Mouse (Mus musculus): Measurements from ENCODE around the gene Sox12.

Sox12 gene

DNA sequence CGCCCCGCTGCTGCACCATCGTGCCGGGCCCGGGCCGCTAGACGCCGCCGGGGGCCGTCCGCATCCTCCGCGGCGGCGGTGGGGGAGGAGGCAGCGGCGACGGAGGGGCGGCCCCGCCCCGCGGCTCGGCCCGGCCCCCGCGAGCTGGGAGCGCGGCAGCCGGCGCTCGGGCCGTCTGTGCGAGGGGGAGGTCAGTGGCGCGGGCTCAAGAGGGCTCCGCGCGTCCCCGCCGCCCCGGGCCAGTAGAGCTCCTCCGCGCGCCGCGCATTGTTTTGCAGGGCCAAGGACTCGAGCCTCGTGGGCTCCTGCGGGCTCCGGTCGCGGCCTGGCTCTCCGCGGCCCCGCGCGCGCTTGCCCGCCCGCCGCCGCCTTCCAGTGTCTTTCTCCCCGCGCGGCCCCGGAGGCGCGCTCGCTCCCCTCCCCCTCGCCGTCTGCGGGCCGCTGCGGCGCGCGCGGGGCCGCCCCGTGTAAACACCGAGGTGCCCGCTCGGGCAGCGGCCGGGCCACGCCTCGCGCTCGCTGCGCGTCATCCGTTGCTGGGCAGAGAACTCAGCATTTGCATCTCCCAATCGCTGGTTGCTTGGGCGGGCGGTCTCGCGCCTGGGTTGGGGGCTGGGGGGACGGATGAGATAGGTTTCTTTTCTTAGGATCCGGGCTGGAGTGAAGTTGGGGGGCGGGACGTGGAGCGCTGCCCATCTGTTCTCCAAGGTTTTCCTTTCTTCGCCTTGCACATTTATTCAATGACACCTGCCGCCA lies at the start of gene Sox12:
Gene Sox12 (minus strand): TSS at position 384 of the 756 bp plus-strand sequence.
- peak; percentile 99 for DNase-seq (ENCODE audit: low spot score)

DNA sequence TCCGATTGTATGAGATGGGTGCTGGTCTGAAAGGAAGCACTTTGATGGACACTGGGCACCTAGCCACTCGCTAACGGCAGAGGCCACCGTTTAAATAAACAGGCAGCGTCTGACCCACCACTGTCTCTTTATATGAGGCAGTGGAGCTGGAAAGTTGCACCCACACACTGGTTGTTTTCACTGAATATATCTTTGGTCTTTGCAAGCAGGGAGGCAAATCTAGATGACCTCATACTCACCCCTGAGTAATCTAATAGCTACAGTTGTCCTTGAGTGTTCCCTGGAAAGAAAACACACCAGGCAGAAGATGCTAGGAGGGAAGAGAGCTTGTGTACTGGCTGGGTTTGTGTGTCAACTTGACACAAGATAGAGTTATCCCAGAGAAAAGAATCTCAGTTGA lies 49.6 kb upstream of the Sox12 start:
- no peak for DNase-seq (ENCODE audit: low spot score)

DNA sequence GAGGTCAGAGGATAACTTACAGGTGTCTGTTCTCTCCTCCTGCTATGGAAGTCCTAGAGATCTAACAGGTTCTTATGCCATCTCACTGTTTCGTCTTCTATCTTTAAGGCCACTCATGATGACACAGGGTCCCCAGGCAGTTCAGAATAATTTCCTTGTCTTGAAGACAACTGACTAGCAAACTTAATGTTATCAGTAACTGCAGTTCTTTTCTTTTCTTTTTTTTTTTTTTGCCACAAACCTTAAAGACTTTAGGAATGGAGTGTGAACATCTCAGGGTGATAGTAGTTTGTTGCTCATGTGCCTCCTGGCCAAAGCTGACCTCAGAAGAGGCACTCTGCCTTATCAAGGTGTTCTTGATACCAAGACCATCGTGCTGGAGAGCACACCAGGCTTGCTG lies 48.8 kb upstream of the Sox12 start:
- DNase-seq (ENCODE audit: low spot score) = no peak

DNA sequence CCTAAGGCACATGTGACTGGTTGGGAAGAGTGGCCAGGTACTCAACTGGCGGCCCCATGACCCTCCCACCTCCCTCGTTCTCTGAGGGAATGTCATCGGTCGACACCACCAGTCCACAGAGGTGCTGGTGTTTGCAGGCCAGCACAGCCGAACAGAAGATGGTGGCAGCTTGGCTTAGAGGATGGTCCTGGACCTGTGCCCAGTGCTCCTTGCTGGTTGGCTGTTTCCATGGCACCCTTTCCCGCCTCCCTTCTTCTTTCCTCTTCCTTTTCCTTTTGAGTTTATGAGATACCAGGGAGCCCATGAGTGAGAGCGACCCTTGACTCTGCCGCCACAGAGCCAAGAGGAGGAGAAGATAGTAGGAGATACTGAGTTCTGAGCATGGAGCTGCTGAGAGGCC lies 45.4 kb upstream of the Sox12 start:
- no peak for DNase-seq (ENCODE audit: low spot score)

DNA sequence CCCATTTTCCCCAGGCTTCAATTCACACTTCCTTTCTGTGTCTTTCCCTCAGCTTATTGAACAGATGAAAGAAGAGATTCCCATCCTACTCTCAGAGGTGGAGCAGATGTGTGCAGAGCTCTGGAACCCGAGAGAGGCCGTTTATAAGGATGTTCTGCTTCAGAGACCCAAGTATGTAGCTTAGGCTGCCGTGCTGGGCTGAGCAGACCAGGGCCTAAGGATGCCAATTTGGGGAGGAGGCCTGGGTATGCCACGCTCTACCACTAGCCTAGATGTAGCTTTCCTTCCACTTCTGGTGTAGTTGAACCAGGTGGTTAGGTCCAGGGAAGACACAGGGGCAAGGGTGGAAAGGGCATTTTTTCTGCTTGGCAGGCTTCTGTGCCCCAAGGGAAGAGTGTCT lies 44.5 kb upstream of the Sox12 start:
- no peak for DNase-seq (ENCODE audit: low spot score)

DNA sequence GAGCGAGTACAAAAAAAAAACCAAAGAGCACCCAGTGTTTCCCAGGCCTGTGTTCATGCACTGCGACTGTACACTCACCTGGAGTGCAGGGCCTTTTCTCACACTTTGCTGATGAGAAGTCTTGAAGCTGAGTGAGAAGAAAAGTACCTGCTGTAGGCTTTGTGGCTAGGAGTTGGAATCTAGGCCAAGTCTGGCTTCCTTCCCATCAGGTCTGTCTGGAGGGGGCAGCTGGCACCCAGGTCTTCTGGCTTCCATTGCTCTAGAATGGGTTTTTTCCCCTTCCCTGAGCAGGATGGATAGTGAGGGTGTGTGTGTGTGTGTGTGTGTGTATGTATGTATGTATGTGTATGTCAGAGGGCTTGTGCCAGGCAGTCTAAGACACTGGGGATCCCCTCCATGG lies 42.0 kb upstream of the Sox12 start:
- DNase-seq (ENCODE audit: low spot score) = no peak

DNA sequence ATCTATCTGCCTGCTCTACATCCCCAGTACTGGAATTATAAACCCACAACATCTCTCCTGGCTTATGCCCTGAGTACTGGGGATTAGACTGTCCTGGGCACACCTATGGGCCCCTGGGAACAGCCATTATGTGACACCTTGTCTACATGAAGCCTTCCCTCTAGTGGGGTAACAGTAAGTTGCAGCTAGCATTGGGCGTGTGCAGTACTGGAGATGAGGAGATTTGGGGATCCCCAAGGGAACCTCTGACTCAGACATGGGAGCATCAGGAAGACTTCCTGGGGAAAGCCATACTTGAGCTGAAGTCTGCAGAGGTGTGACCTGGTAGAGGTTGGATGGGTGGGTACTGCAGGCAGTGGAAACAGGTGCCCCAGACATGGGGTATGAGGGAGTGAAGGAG lies 41.1 kb upstream of the Sox12 start:
- DNase-seq (ENCODE audit: low spot score) = peak; percentile 36

DNA sequence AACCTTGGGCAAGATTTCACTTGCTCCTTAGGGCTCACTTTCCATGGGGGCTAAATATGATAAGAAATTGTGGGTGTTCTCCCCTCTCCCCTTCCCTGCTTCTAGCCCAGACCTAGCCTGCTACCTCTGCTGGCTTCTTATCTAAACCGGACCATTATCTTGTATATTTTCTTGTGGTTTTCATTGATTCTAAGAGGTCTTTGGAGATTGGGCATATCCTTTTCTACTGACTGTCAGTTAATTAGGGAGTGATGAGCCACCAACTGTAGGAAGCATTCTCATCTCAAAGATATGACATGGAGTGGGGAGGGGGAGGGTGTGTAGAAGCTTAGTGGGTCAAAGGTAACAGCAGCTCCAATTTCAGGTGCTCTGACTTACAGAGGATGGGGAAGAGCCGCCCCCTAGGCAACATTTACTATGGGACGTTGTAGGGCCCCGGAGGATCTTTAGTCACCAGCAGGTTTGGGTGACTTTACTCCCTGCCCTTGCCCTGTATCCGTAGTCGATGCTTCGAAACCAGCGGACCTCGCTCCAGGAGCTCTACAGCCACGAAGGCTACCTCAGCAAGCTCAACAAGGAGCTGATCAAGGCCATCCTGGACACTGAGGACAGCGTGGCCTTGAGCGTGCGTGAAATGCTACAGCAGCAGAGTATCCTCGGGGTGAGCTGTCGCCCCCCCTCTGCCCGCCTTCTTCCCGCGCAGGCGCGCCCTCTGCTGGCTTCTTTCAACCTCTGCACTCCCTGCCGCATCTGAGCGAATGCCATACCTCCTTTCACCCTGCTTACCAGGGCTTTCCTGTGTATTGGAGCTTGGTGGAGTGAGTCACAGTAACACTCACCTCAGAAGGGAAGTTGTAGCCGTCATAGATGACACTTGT lies 39.4 kb upstream of the Sox12 start:
- DNase-seq (ENCODE audit: low spot score) = peak; percentile 96

DNA sequence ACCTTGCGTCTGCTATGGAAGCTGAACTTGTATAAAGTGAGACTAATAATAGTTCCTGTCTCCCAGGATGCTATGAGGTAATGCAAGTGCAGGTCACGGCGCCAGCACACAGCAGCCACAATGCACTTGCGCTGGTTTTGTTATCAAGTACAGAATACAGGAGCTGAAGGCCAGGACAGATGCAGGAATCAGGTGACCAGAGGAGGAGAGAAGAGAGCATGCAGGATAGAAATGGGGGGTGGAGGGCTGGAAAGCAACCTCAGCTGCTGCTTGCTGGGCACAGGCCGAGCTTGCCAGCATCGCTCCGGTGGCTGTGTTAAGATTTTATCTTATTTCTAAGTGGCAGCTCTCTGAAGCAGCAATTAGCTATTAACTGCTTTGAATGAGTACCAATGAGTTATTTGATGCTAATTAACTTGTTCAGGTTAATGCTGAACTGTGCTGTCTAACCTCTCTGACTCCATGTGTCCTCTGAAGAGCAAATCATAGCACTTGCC lies 38.6 kb upstream of the Sox12 start:
- peak; percentile 40 for DNase-seq (ENCODE audit: low spot score)

DNA sequence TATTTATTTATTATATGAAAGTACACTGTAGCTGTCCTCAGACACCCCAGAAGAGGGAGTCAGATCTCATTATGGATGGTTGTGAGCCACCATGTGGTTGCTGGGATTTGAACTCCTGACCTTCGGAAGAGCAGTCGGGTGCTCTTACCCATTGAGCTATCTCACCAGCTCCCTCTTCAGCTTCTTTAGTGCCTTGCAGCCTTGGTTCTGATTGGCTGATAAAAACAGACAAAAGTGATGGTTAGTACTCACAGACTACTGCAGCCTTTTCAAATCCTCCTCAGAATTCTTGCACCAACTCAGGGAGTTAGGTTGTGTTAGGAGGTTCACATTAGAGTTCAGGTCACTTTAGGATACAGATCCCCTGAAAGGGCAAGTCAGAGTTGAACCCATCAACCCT lies 30.6 kb upstream of the Sox12 start:
- DNase-seq (ENCODE audit: low spot score) = peak; percentile 33

DNA sequence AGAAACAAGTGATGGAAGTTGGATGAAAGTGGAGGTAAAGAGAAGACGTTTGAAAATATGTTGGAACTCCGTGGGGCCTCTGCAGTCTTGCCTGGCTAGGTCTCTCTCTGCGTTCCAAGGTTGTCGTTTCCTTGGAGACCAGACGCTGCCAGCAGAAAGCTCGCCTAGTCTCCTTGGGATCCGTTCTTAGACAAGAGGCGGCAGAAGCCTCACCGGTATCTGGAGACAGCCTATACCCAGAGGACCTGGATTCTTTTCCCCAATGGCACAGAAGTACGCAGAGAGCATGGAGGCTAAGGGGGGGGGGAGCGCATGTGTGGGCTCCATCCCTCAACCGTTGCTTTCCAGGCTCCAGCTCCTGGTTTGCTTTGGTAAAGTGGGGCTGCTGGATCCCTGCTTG lies 29.6 kb upstream of the Sox12 start:
- DNase-seq (ENCODE audit: low spot score) = no peak

DNA sequence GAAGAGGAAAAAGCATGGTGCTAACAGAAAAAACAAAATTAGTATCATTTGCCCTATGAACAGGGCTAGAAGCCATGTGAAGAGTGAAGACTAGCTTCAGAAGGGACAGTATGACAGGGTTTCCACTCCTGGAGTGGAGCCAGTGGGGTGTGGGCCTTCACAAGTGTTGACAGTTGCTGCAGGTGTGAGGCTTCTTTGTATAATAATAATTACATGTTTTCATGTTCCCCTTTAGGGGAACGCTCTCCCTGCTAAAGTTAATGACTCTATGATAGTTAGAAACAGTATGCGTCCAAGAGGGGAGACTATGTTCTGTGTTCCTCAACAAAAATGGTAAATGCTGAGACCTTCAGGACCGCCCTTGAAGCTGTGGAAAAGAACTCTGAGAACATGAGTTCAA lies 17.9 kb upstream of the Sox12 start:
- DNase-seq (ENCODE audit: low spot score) = no peak

DNA sequence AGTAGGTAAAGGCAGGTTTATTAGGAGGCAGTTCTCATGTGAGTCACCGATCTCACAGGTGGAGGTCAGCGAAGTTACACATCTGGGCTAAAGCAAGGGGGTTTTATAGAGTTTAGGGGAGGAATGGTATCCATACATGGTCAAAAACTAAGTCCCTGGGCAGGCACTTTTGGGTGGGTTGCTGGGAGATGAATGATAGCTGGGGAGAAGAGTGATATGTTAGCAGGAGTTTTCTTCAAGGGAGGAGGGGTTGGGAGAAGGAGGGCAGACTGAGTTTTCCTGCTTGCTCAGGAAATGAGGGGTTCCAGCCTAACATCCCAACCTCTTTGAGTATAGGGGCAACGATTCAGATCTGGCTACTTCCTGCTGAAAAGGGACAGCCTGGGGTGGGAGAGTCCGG lies 17.4 kb upstream of the Sox12 start, which contains the start of gene 6820408C15Rik:
Gene 6820408C15Rik (plus strand): TSS at position 301 of the 400 bp plus-strand sequence.
- no peak for DNase-seq (ENCODE audit: low spot score)

DNA sequence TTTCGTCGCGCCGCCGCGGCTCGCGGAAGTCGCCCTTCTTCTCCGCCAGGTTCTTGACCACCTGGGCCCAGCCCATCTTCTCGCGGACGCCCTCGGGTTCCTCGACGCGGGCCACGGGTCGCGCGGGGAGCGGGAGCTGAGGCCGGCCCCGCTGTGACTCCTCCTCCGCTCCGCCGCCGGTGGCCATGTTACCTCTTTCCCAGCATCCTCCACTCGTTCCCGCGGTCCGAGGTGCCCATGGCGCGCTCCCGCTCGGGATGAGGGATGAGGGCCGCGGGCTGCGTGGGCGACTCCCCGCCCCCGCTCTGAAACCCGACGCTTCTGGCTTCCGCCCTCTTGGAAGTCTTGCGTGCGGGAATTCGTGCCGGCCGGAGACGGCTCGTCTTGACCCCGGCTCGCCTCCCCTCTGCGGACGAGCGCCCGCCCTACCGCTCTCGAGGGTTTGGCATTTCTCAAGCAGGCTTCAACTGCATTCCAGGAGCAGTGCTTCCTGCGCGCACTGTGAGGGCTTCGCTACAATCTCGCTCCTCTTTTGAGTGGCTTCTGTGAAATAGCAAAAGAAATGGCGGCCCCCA lies 16.8 kb upstream of the Sox12 start, which contains the start of gene Zcchc3:
Gene Zcchc3 (minus strand): TSS at position 437 of the 575 bp plus-strand sequence.
- peak; percentile 92 for DNase-seq (ENCODE audit: low spot score)

DNA sequence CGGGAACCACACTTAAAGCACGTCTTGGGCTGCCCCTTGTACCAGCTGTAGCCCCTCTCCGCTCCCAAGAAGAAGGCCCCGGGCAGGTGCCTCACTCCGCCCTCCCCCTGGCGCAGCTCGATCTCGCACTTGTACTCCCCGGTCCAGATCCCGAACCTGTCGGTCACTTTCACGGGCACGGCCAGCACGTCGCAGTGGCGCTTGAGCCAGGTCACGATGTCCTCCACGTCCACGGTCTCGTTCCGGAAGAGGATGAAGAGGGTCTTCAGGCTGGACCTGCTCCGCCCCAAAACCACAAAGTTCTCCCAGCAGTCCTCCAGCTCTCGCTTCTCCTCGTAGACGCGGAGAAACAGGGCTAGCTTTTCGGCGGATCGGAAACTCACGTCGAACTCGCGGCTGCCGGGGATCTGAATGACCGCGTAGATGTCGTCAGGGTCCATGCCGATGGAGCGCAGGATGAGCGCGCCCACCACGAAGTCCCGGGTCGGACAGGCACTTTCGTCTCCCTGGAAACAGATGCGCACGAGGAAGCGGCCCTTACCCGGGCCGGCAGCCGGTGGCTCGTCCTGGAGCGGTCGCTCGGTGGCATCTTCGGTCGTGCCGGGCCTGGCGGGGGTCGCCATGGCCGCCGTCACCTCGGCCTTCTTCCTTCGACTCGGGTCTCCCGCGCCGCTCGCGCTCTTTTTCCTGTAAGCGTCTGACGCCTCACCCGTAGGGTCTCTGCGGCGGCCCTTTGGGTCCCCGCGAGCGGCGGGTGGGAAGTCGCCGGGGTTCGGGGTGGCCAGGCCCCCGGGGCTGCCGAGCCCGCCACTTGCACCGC lies 16.1 kb upstream of the Sox12 start:
- DNase-seq (ENCODE audit: low spot score) = peak; percentile 65

DNA sequence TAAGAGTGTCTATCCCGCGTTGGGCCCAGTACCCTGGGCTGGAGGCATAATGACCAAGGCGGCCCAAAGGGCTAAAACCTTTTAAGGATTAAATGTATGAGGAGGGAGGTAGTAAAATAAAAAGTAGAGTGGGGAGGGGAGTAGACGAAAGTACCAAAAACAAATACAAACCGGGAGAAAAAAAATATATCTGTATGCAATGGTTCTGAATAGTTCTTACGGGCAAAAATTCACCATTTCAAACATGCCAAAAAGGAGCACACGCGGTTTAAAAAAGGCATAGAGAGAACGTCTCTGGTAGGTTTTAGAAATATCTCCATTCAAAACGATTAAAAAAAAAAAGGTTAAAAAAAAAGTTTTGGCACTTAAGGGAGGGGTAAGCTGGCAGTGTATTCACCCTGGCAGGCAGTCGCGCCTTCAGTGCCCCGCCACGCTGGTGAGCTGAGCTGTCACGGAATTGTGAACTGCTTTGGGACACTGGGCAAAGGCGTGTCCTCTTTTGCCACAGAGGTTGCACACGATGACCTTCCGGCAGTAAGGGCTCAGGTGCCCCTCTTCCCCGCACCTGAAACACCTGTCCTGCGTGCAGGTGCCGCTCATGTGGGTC lies 15.4 kb upstream of the Sox12 start:
- DNase-seq (ENCODE audit: low spot score) = no peak

DNA sequence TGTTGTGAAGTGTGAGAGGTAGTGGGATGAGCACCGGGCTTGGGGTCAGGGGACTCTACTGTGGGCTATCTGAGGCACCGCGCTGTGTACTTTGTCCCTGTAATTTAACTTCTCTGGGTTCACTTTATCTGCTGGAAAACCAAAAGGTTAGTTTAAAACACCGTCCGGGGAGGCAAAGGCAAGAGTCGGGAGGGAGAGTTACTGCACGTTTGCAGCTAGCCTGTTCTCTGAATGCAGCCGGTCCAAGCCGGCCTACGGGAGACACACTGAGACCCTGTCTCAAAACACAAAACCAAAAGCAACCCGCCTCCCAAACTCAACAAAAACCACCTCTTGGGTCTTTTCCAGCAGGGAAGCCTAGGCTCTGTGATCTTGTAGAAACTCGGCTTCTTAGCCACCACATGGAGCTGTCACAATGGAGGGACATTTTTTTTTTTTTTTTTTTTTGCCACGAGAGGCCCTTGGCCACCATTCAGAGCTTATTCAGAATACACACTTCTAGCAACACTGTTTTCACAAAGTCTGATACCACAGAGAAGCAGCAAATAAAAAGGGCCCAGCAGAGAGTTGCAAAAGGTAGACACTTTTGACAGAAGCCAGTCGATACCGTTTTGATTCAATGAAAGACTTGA lies 14.8 kb upstream of the Sox12 start:
- no peak for DNase-seq (ENCODE audit: low spot score)

DNA sequence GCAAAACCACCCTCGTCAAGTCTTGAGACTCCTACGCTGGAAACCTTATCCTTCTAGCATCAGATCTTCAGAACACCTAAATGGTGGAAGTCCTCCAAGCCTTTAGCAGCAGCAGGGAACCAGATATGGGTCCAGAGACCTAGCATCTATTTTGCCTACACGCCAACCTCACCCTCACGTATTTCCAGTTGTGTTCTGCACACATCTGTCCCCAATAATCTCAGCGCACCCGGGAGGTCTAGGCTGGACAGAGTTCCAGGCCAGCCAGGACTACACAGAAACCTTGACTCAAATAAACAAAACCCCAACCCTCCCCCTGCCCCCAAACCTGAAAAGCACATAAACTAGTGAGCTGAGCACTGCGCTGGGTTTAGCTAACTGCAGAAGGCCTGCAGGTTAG lies 13.6 kb upstream of the Sox12 start:
- no peak for DNase-seq (ENCODE audit: low spot score)

DNA sequence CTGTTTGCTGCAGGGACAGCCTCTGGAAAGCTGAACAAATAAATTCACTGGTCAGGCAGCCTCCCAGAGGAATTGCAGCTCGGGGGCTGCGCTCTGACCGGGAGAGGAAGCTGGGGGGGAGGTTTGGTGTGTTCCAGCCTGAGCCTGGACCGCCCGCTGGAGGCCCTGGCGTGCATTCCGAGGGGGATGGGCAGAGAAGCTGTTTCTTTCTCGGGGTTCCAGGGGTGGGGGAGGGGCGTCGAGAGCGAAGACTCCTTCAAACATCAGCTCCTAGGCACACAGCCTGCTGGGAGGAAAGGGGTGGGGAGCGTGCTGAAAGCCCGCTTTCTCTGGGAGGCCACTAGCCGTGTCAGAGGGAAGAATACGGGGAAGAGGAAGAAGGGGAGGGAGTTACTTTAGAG lies 13.1 kb upstream of the Sox12 start:
- DNase-seq (ENCODE audit: low spot score) = peak; percentile 96

DNA sequence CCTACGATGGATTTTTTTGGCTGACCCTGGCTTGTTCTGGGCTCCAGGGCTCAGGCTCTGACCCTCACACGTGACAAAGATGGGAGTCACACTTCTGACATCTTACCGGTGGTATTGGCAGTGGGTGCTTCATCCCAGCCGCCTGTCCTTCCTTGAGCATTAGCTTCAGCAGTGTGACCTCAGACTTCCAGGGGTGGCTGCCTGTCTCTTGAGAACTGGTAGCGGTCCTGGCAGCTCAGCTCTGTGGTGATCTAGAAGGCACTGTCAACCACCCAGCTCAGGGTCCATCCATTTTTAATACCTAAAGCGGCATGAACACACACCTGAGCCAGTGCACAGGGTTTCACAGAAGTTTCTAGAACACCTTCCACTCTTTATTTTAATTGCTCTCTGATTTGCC lies 11.9 kb upstream of the Sox12 start:
- no peak for DNase-seq (ENCODE audit: low spot score)

DNA sequence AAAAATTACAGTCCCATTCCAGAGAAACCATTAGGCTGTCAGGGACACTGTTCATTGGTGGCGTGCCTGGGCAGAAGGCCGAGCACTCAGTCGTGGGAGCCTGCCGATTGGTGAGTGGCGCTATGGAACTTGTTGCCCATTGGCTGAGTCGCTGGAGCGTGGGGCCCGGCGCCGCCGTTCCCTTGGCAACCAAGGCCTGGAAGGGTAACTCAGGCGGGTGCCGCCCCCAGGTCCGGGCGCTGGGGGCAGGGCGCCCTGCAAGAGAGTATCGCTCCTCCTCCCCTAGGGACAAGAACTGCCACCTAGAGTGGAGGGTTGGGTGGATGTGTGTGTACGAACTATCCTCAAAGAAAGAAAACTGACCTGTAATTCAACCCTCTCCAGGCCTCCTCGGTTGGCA lies 8.3 kb upstream of the Sox12 start:
- DNase-seq (ENCODE audit: low spot score) = peak; percentile 96
